Mouse (Mus musculus) retina, postnatal 7 days (tissue): ENCODE results near the gene Adam17.

Experiments used
- DNase-seq: peaks from one replicate; pipeline ENCODE4 v3.0.0-alpha.2; 2012; ENCODE audit warnings: low read depth, low spot score

Adam17 gene

DNA sequence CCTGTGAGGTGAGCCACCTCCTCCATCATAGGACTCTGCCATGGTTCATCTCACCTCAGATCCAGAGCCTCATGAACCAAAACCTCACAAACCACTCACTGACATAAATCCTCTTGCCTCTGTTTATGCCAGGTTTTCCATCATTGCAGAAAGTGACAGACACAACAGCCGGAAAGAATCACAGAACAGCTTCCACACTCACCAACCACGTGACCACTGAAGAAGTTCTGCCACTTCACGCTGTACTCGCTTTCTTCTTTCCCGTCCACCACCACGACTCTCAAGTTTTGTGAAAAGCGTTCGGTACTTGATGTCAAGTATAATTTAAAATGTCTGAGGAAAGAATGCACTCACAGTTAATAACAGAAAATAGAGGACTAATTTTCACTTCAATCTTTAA is 19.8 kb downstream of the Adam17 start:
- DNase-seq, result no peak

DNA sequence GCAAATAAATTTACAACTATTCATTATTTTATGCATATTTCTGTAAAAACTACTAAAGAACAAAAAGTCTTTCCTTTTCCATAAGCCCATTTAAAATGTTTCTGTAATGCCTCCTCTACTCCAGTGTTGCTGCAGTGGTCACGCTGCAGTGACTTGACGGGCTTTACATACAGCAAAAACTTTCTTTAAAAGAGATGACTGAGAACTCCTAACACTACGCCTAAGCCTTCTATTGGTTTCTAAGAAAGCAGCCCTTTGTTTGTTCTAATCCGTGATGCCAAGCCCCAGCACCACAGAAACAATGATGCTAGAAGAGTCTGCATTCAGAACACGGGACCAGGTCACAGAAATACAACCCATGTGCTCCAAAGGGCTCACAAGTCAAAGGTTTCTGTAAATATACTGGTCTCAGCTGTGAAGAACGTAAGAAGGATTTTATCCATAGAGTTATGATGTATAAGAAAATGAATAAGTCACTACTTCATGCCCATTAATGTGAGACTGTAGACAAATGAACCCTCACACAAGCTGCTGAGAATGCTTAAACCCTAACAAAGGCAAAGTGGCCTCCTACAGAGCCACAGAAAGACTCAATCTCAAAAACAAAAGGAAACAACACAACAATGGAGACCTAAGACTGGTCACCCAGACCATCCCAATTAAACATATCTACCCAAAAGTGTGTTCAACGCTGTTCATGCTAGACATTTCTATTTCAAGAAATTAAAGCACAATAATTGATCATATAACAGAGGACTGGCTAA is 23.1 kb downstream of the Adam17 start:
- no peak for DNase-seq

DNA sequence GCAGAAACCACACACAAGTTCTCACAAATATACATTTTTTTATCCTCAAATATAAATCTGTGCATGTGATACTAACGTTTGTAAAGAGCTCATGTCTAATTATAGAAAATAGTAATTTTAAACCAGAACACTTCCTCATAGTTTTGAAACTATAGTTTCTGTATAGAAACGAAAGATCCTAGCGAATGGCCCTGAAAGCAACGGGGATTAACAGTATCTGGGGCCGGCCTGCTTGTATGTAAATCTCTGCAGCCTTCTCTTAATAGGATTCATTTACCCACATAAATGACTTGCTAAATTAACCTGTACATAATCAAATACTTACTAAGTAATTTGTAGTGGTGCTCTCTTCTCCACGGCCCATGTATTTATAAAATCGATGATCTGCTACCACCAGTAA is 26.5 kb downstream of the Adam17 start:
- DNase-seq, result no peak

DNA sequence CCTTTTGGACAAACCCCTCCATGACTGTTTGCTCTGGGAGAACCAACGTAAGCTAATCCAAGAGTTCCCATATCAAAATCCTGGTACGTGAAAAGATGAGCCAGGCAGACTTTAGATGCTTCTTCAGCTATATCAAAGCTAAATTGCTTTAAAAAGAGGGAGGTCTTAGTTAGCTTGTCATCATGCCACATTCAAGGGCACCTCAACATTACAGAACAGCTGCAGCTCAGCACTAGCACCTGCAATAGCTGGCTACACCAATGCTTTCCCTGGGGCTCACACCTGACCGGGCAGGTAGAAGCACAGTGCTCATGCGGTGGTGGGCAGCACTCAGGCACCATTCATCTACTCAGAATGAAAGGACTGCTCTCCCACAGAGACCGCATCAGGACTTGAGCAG is 32.8 kb downstream of the Adam17 start:
- DNase-seq, result no peak

DNA sequence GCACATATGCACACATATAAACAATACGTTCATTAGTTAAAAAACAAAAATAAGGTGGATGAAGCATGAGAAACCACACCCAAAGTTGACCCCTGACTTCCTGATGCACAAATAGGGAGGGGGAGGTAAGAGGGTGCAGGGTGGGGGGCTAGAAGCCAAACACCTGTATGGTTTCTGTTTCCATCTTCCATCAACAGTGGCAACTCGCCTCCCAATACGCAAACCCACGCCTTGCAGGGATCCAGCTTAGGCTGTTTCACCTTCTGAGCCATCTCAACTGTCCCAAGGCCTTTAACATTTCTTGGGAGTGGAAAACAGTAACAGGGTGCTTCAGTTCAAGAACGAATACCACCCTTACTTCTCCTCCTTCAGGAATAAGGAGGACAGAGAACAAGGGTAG is 36.3 kb downstream of the Adam17 start:
- no peak for DNase-seq

DNA sequence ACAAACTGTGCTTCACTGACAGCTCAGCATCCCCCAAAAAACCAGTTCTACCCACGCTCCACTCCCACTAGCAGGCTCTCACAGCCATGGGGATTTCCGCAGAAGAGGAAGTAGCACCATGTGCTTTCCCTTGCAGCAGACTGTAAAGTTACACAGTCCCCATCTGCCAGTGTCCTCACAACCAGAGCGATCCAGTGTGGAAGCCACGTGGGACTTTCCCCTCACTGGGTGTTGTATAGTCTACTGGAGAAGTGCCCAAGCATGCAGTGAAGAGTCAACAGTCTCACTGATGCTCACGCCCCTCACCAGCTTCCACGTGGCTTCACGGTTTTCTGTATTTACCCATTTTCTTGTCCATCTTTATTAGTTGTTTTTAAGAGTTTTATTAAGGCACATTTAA is 37.6 kb downstream of the Adam17 start:
- no peak for DNase-seq

DNA sequence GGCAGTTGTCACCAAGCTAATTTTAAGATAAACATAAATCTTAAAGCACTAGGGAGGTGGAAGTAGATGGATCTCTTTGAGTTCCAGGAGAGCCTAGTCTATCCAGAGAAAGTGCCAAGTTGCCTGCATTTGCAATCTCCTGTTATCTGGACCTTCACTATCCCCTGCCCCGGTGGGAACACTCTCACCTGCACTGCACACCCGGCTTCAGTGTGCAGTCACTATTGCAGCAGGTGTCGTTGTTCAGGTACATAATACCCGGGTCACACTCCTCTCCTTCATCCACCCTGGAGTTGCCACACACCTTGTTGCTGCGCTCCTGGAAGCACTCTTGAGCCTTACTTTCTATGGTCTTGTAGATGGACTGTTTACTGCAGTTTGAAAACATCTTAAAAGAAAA is 39.7 kb downstream of the Adam17 start:
- no peak for DNase-seq

DNA sequence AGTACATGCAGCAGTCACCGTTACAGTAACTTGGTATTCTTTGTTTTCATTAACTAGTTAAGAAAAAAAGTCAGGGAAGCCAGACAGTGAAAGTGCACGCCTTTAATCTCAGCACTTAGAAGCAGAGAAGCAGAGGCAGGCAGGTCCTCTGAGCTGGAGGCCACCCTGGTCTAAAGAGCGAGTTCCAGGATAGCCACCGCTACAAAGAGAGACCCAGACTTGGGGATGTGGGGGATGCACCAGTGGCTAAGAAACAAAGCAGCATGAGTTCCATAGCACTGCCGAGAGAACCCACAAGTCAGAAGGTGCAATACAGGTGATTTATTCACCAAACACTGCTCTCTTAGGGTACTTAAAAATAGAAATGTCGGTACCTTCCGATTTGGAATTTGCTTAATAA is 40.4 kb downstream of the Adam17 start:
- no peak for DNase-seq

DNA sequence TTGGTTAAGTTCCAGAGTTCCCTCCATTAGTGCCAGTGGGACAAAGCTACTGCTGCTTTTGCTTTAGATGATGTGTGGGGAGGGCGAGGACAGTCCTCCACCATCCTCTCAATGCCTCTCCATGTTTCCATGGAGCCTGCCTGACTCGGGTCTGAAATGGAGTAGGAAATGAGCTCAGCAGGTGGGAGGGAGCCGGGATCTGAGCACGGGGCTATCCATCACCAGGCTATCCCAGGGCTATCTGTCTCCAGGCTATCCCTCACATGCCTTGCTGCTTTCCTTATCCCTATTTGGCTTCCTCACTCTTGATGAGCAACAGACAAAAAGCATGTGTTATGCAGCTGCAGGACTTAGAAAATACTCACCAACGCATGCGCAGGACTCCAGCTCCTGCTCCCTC is 41.7 kb downstream of the Adam17 start:
- no peak for DNase-seq

DNA sequence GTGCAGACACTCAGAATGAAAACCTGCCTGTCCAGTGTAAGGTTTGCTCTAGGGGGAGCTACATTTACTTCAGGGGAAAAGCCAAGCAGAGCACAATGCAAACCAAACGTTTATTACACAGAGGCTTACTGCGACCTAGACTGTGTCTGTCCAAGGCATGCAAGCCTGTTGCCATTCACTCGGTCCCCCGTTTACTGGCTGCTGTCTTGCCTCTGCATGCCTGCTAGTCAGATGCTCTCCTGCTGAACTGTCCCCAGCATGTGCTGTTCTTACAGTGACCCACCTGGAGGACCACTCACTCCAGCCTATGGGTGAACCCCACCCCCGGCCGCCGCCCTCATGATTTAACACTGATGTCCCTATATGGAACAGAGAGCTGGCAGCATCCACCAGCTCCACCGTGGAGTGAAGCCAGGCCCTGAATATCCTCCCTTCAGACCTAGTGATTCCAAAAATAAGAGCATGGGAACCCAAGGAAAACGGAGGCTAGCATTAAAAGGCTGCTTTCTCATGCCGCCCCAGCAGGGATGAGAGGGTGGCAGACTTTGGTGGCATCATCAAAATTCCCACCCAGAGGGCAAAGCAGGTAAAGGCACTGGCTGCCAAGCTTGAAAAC is 42.4 kb downstream of the Adam17 start:
- DNase-seq, result no peak

DNA sequence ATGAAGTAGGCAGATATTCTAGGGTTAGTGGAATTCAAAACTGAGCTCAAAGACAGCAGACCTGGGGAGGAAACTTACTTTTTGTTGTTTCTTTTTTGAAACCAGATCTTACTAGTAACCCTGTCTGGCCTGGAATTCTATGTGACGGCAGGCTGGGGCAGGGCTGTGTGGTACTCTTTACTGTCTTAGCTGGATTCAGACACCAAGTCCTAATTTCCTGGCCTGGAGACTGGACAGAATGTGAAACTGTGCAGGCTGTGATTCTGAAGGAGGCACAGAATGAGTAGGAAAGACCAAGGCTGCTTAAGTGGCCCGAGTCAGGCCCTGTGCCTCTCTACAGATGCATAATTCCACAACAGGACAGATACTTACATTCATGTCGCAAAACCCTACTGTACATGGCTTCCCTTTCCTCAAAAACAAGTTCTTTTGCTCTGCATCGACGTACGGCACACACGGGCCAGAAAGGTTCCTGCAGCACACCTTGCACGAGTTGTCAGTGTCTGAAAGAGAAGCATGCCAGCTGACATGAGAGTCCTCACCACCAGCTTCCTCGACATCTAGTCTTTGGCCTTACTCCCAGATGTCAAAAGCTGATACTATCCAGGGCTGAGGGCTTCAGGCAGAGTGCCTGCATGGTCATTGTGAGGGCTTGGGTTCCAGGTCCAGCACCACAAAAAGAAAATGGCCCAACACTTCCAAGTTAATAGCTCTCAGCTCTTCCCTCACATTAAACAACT is 43.6 kb downstream of the Adam17 start:
- DNase-seq, result no peak

DNA sequence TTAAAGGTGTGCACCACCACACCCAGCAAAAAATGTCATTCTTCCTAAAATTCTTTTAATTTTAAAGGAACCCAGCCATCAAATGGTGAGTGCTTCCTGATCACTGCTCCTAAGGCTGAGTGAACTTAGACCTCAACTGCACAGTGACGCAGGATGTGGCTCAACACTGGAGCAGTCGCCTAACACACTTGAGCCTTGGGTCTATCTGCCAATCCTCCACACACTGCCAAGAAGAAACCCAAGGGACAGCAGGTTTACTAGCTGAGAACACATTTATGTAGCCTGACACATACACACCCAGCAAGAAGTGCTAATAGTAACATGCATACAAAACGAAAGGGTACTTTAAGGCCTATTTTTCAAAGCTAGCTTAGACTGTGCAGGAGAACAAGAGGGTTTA is 47.1 kb downstream of the Adam17 start:
- no peak for DNase-seq

DNA sequence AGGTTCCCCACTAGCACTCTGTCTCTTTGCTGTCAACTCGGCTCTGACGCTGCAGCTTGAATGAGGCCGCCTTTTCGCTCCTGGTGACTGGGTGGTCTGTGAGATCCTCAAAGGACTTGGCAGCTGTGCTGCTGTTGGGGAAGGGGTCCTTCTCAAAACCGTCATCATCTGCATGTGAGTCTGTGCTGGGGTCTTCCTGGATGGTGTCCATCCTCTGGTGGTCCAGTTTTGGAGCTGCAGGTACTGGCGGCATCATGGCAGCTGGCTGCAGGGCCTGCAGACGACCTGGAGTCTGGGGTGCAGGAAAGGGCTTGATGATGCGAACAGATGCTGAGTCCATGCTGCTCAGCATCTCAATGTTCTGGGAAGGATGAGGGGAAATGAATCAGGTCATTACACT is 48.2 kb downstream of the Adam17 start:
- no peak for DNase-seq

DNA sequence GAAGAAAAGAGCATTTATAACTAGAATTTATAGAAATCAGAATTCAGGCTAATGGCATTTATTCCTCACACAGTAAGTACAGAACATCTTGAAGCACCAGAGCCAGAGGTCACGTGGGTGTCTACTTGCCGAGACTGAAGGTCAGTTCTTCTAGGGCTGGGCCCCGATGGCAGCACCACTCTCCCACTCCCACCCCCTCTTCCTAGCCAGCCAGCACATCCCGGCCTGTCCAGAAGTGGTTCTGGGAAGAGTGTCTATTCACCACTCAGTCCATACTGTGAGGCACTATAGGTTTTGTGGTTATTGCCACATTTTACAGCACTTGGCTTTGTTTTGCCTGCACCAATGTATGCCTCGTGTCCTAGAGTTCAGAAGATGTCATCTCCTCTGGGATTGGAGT is 49.3 kb downstream of the Adam17 start:
- DNase-seq, result no peak

DNA sequence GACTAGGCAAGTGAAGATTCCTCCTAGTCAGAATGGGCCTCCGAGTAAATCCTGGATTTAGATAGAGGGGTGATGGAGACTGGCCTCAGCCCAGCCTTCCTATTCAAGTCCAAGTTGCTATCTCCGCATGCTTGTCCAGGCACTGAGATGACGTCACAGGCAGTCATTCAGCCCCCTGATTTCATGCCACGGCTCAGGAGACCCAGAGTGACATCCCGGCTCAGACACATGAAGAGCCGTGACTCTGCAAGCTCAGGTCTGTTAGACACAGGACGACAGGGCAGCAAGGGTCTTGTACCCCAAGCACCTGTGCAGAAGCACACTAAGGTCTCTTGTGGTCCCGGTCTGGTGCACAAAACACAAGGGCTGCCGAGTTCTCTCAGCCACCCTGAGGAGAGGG is 50.6 kb downstream of the Adam17 start:
- no peak for DNase-seq

DNA sequence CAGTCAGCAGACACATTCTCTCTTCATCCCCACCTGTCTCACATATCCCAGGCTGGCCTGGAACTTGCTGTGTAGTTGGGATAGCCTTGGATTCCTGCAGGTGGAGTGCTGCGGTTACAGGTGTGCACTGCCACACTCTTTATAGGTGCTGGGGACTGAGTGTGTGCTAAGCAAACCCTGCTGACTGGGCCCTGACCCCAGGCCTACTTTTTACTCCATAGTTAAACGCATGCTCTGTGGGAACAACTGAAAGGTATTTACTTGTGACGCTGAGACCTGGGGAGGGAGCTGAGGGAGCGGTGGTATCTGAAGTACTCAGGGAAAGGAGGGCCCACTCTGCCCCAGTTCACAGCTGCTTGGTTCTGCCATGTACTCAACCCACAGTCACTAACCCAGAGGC is 51.1 kb downstream of the Adam17 start:
- no peak for DNase-seq

DNA sequence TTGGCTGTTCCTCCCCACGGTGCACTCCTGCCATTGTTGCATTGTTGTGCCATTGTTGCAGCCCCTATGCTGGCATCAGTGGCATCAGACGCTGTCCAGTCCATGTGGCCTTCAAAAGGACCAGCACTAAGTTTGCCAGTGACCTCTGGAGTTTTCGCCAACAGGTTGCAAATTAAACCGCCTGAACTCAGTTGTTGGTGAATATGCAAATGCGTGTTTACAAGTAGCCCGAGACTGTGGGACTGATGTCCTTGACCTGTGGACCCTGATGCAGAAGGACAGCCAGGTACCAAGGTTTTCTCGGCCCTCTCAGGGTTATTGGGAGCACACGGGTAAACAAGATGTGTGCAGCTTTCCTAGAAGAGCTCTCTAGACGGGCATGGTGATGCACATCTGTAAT is 52.3 kb downstream of the Adam17 start:
- no peak for DNase-seq

DNA sequence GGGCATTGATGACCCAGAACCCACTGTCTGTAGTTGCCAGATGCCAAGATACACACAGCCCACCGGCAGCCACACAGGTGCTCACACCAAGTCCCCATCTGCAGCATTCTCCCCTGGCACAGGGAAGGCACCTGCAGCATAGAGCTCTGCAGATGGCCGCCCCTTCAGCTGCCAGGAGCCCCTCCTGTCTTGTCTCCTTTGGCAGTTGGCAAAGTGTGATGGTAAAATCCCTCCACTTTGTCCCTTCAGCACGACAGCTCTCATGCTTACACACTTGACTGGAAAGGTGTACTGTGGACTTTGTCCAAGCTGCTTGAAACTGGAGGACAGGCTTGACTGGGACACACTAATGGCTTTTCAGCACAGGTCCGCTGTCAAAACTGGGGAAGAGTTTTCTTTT is 53.1 kb downstream of the Adam17 start:
- no peak for DNase-seq

DNA sequence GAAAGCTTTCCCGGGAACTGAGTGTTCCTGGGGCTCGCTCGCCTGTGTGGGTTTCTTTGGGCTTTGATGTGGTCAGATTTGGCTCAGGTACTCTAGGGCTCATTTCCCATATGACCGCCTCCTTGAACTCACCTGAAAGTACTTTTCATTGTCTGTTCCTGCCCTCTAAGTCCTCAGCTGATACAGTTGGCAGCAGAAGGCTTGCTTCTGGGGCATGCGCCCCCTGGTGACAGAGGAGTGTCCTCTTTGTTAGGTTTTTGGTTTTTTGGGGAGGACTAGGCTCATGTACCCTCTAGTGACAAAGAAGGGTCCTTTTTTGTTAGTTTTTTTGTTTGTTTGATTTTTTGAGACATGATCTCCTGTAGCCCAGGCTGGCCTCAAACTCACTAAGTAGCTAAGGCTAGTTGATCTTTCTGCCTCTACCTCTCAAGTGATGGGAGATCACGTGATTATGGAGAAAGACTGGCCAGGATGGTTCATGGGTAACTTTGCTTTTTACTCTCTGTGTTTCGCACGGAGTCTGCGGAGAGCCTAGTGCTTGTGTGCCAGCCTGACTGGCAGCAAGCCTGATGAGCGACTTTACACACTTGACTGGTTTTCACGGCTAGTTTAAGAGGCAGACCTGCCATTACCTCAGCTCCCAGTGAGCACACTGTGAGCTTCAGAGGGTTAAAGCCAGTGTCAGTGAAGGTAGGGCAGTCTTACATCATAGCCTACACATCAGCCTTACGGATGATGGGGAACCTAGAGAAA is 55.1 kb downstream of the Adam17 start:
- peak; percentile 20 for DNase-seq

DNA sequence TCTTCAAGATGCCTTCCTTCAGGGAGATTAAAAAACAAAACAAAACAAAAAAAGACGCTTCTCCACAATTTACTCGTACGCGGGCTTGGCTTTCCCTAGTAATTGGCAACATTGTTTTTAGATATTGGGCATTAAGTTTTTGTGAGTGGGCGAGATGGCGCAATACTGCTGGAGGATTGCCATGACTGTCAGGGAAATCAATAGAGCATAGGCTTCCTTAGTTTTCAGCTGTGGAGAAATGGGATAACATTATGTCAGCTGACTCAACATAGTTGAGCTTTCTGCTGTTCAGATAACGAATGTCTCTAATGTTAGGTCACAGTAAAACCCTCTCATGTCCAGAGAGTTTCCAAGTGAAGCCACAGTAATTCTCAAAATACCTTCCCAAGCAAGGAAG is 56.6 kb downstream of the Adam17 start:
- no peak for DNase-seq

DNA sequence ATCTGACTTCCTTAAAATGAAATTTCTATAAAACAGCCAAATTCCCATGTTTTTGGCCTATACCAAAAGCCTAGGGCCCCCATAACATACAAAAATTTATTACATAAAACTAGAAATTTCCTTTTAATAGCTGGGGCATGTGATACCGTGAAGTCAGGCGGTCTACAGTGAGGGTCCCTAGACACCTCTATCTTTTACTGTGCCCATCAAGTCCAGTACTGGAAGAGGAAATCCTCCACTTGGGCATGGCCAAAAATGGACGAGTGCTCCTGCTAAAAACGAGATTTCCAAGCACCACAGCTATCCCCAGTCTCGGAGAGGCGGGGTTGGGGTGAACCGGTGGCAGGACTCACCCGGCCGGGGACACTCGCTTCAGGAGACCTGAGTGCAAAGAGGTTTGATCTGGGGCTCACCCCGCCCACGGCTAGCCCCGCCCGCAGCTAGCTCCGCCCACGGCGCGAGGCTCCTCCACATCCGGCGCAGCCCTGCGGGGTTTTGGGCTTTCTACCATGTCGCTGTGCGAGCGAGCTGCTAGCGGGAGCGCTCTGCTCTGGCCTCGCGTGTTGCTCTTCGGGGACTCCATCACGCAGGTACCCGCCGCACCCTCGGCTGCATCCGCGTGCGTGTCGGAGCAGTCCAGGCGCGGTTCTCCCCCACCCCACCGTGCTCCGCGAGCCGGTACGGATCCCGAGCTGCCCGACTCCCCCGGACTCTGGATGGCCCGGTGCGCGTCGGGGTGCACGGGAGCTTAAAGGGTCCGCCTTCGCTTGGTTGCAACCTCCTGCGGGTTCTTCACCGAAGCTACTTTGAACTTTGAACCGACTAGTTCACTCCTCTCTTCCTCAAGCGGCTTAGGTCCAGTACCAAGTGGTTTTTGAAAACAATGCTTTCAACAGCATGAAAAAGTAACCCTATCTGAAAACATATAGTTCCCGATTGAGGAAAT is 57.2 kb downstream of the Adam17 start, which contains the start of gene Iah1:
TSS of gene Iah1 (plus strand) at position 467 of the 946 bp plus-strand sequence.
- peak; percentile 46 for DNase-seq
